ENCODE assay signal across 15 mouse cellular contexts in the genomic region with DNA sequence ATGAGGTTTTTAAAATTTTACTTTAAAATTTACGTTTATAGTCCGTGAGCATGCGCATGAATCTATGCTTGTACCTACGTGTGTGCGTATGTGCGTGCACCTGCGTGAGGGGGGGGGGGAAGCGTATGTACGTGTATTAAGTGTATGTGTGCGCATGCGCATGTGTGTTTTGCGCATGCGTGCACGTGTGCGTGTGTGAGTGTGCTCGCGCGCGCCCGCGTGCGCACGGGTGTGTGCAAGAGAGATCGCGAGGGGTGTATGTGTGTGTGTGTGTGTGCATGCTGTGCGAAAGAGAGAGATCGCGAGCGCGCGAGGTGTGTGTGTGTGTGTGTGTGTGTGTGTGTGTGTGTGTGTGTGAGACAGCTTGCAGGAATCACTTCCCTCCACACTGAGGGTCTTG.
"Had no signal": no experiment of that assay in that cellular context is flagged by ENCODE, and none has a peak within 500 bp of the region (broad histone marks: within the 10 kb centered on the region; RNA-seq: fewer than 3 reads in every experiment).

No protein-coding gene starts in this region.

- H3K4me3 ChIP-seq: limb, embryonic 15.5 days; liver, embryonic 13.5 days; midbrain, embryonic 12.5 days; myocyte; neural tube, embryonic 12.5 days had no signal

- H3K9ac ChIP-seq: limb, embryonic 15.5 days; liver, embryonic 13.5 days; midbrain, embryonic 12.5 days; neural tube, embryonic 12.5 days had no signal

- H3K27me3 ChIP-seq: limb, embryonic 15.5 days; liver, embryonic 13.5 days; midbrain, embryonic 12.5 days; neural tube, embryonic 12.5 days had no signal

- DNase-seq: kidney, adult 9 months; kidney, postnatal 36 days; layer of hippocampus, adult 9-11 months; layer of hippocampus, postnatal 36 days; liver, embryonic 13.5 days; lung, adult 18-20 months; retina, postnatal 1 day; right cerebral cortex, postnatal 4 days; spleen, adult 18-20 months; thymus, postnatal 4 days had no signal

- H3K9me3 ChIP-seq: limb, embryonic 15.5 days; liver, embryonic 13.5 days; midbrain, embryonic 12.5 days; neural tube, embryonic 12.5 days had no signal

- H3K27ac ChIP-seq: kidney, postnatal 0 days; limb, embryonic 15.5 days; liver, embryonic 13.5 days; midbrain, embryonic 12.5 days; neural tube, embryonic 12.5 days had no signal

- H3K4me1 ChIP-seq: limb, embryonic 15.5 days; midbrain, embryonic 12.5 days; neural tube, embryonic 12.5 days had no signal

- H3K4me2 ChIP-seq: limb, embryonic 15.5 days; liver, embryonic 13.5 days; midbrain, embryonic 12.5 days; neural tube, embryonic 12.5 days had no signal
